Mouse (Mus musculus): ENCODE measurements at regions not wholly inside any gene's neighbourhood (a gene's known extent, or its start where the extent isn't known, plus 50 kb on each side); places are given as distances from the start of the nearest gene placed in this dataset.

GRCm38 (mm10) chr3:73389722-73390651, 318.2 kb downstream of the Bche start:
- no peak for TF ChIP-seq POLR2A (IDR thresholded peaks at IDR 0.05; ENCODE audit: insufficient read depth, low read length)
- no peak for TF ChIP-seq CTCF (IDR thresholded peaks at IDR 0.05; ENCODE audit: low read depth, low read length)
- TF ChIP-seq EP300 (IDR thresholded peaks at IDR 0.05; ENCODE audit: insufficient read depth, low read depth, low read length): no peak

All from ES-Bruce4 (cell line).